Comparison of ENCODE assay signal across 8 mouse cellular contexts in genomic region chr9:35570663-35571062, GRCm38 (mm10). TPM values are rescaled to one million over a fixed set of nuclear protein-coding genes. Genes with fewer than 3 reads are reported as not detected.
DNase-seq lines count a peak whose midpoint lies in the region; ATAC-seq and TF ChIP-seq lines count a peak whose summit lies in the region.

No protein-coding gene starts in this region.

- H3K36me3 ChIP-seq in kidney, embryonic 15.5 days = peaks cover 24% of the 10 kb centered on the region
- peaks cover 1% of the 10 kb centered on the region; the same call in 1 of the 2 replicates for H3K36me3 ChIP-seq in kidney, adult 2 months (ENCODE audit: control insufficient read depth, insufficient read depth, low read length)
- peaks cover 28% of the 10 kb centered on the region for H3K36me3 ChIP-seq in embryonic facial prominence, embryonic 10.5 days (replicated peaks)
- peaks cover 16% of the 10 kb centered on the region for H3K36me3 ChIP-seq in hindbrain, postnatal 0 days (ENCODE audit: insufficient read depth, low read length)
- H3K36me3 ChIP-seq in midbrain, embryonic 16.5 days (ENCODE audit: control insufficient read depth, insufficient read depth, low read length) = peaks cover 5% of the 10 kb centered on the region

- ATAC-seq in kidney, embryonic 15.5 days (replicated peaks; ENCODE audit: low FRiP score) = peak; percentile 23; the same call in 1 of the 2 replicates
- no peak for ATAC-seq in hindbrain, postnatal 0 days
- peak; percentile 5; the same call in 1 of the 2 replicates for ATAC-seq in midbrain, embryonic 16.5 days
- ATAC-seq in megakaryocyte-erythroid progenitor cell, adult 5-6 weeks (replicated peaks; ENCODE audit: low FRiP score, low TSS enrichment, poor library complexity, severe bottlenecking) = no peak

- 6% methylated on average over 5 of the region's 5 CpGs for WGBS in kidney, embryonic 15.5 days
- 13% methylated on average over 5 of the region's 5 CpGs for WGBS in kidney, adult 2 months
- 9% methylated on average over 5 of the region's 5 CpGs for WGBS in embryonic facial prominence, embryonic 10.5 days
- 6% methylated on average over 5 of the region's 5 CpGs for WGBS in hindbrain, postnatal 0 days
- WGBS in midbrain, embryonic 16.5 days = 5% methylated on average over 5 of the region's 5 CpGs

- H3K4me2 ChIP-seq in kidney, embryonic 15.5 days = peak overlapping the region; percentile 82
- H3K4me2 ChIP-seq in hindbrain, postnatal 0 days (ENCODE audit: low read depth, low read length) = peak overlapping the region; percentile 66
- peak overlapping the region; percentile 57 for H3K4me2 ChIP-seq in midbrain, embryonic 16.5 days (ENCODE audit: low read length)

- no peak for DNase-seq in kidney, adult 2 months
- no peak for DNase-seq in embryonic facial prominence, embryonic 10.5 days (ENCODE audit: low spot score)
- no peak for DNase-seq in hindbrain, postnatal 0 days (ENCODE audit: low spot score)
- no peak for DNase-seq in cerebellum, postnatal 25 days
- DNase-seq in layer of hippocampus, postnatal 10 days (ENCODE audit: low spot score in 2 of 2) = no peak

- TF ChIP-seq CTCF in kidney, adult 2 months (conservative IDR thresholded peaks at IDR 0.05; ENCODE audit: insufficient read depth, insufficient read length, low read depth, low read length) = no peak
- TF ChIP-seq CTCF in hindbrain, postnatal 0 days (IDR thresholded peaks at IDR 0.05; ENCODE audit: low read depth) = no peak

- H3K9me3 ChIP-seq in kidney, embryonic 15.5 days (replicated peaks) = no peaks in the 10 kb centered on the region
- no peaks in the 10 kb centered on the region for H3K9me3 ChIP-seq in embryonic facial prominence, embryonic 10.5 days
- H3K9me3 ChIP-seq in hindbrain, postnatal 0 days (ENCODE audit: low read length) = no peaks in the 10 kb centered on the region
- H3K9me3 ChIP-seq in midbrain, embryonic 16.5 days (replicated peaks; ENCODE audit: control insufficient read depth, low read length, poor library complexity, severe bottlenecking) = no peaks in the 10 kb centered on the region

- peaks cover 29% of the 10 kb centered on the region for H3K27me3 ChIP-seq in kidney, embryonic 15.5 days
- H3K27me3 ChIP-seq in kidney, adult 2 months (replicated peaks; ENCODE audit: control insufficient read depth, insufficient read depth, low read length) = peaks cover 1% of the 10 kb centered on the region; the same call in 1 of the 2 replicates
- peaks cover 22% of the 10 kb centered on the region for H3K27me3 ChIP-seq in embryonic facial prominence, embryonic 10.5 days (replicated peaks; ENCODE audit: low read depth, poor library complexity, severe bottlenecking)
- no peaks in the 10 kb centered on the region for H3K27me3 ChIP-seq in hindbrain, postnatal 0 days (ENCODE audit: insufficient read depth, low read length)
- H3K27me3 ChIP-seq in midbrain, embryonic 16.5 days (ENCODE audit: control insufficient read depth, insufficient read depth, low read depth, low read length) = peaks cover 8% of the 10 kb centered on the region

- H3K4me1 ChIP-seq in kidney, embryonic 15.5 days = peaks cover 12% of the 10 kb centered on the region; the same call in 1 of the 2 replicates
- no peaks in the 10 kb centered on the region for H3K4me1 ChIP-seq in kidney, adult 2 months (ENCODE audit: control insufficient read depth, insufficient read depth, low read length)
- H3K4me1 ChIP-seq in embryonic facial prominence, embryonic 10.5 days = peaks cover 24% of the 10 kb centered on the region
- H3K4me1 ChIP-seq in hindbrain, postnatal 0 days (ENCODE audit: insufficient read depth, low read length) = peaks cover 3% of the 10 kb centered on the region; the same call in 1 of the 2 replicates
- H3K4me1 ChIP-seq in midbrain, embryonic 16.5 days (ENCODE audit: control insufficient read depth, insufficient read depth, low read length) = peaks cover 12% of the 10 kb centered on the region

- peak overlapping the region; percentile 83; the same call in 1 of the 2 replicates for H3K9ac ChIP-seq in kidney, embryonic 15.5 days
- H3K9ac ChIP-seq in hindbrain, postnatal 0 days (replicated peaks; ENCODE audit: low read length) = peak overlapping the region; percentile 64; the same call in 1 of the 2 replicates
- H3K9ac ChIP-seq in midbrain, embryonic 16.5 days (ENCODE audit: low read depth, low read length) = peak overlapping the region; percentile 67

- peak overlapping the region; percentile 95; the same call in 1 of the 2 replicates for H3K27ac ChIP-seq in kidney, embryonic 15.5 days
- H3K27ac ChIP-seq in kidney, adult 2 months (ENCODE audit: insufficient read depth, low read depth, low read length) = no peak overlapping the region
- H3K27ac ChIP-seq in embryonic facial prominence, embryonic 10.5 days (replicated peaks) = peak overlapping the region; percentile 94
- 0 out of 2 replicates have a peak overlapping the region, but pooled peaks have one; percentile 84 for H3K27ac ChIP-seq in hindbrain, postnatal 0 days
- peak overlapping the region; percentile 87; the same call in 1 of the 2 replicates for H3K27ac ChIP-seq in midbrain, embryonic 16.5 days (ENCODE audit: low read length)

- H3K4me3 ChIP-seq in kidney, embryonic 15.5 days (replicated peaks) = peak overlapping the region; percentile 88
- H3K4me3 ChIP-seq in kidney, adult 2 months (ENCODE audit: insufficient read depth, low read depth, low read length) = no peak overlapping the region; the same call in 1 of the 2 replicates
- H3K4me3 ChIP-seq in embryonic facial prominence, embryonic 10.5 days = peak overlapping the region; percentile 71
- peak overlapping the region; percentile 82 for H3K4me3 ChIP-seq in hindbrain, postnatal 0 days (ENCODE audit: low read length)
- H3K4me3 ChIP-seq in midbrain, embryonic 16.5 days (ENCODE audit: low read depth, low read length) = peak overlapping the region; percentile 68

- TF ChIP-seq POLR2A in kidney, adult 2 months (IDR thresholded peaks at IDR 0.05; ENCODE audit: low read depth, low read length) = no peak

RNA-seq across cellular contexts. Expression of gene Hyls1, which starts 0.5 kb away (rescaled TPM):
- 15.5 and 15.6 TPM in 2 replicates for polyA plus RNA-seq in kidney, embryonic 15.5 days (2015; fragmentation: Nextera tagmentation; extraction: Ambion mirVana)
- 0.81 and 0.87 TPM in 2 replicates for polyA plus RNA-seq in kidney, adult 2 months (2012; rRNA removed)
- polyA plus RNA-seq in embryonic facial prominence, embryonic 10.5 days (2016; fragmentation: Nextera tagmentation; extraction: Ambion mirVana) = 24.9 and 26.5 TPM in 2 replicates
- 9.6 and 9.7 TPM in 2 replicates for total RNA-seq in hindbrain, postnatal 0 days (2014; rRNA removed)
- polyA plus RNA-seq in hindbrain, postnatal 0 days (2015; fragmentation: Nextera tagmentation; extraction: Ambion mirVana) = 9.5 and 11.8 TPM in 2 replicates
- polyA plus RNA-seq in midbrain, embryonic 16.5 days (2015; fragmentation: Nextera tagmentation; extraction: Ambion mirVana) = 16.0 and 17.9 TPM in 2 replicates
- total RNA-seq in megakaryocyte-erythroid progenitor cell, adult 5-6 weeks (2014; fragmentation: Nextera tagmentation) = 11.1 and 12.1 TPM in 2 replicates
- total RNA-seq in megakaryocyte-erythroid progenitor cell, adult 5-6 weeks (2017) = 10.1 and 11.0 TPM in 2 replicates
- total RNA-seq in layer of hippocampus, postnatal 10 days (2021) = 10 to 100 TPM; 12.5 to 14.6 TPM

RNA-seq across cellular contexts. Expression of gene Pate2, which starts 0.6 kb away (rescaled TPM):
- 1.0 TPM in 2 replicates for polyA plus RNA-seq in kidney, embryonic 15.5 days (2015; fragmentation: Nextera tagmentation; extraction: Ambion mirVana)
- 0.05 TPM in 1 of 2 replicates, not detected in the other for polyA plus RNA-seq in kidney, adult 2 months (2012; rRNA removed)
- 1.5 and 1.6 TPM in 2 replicates for polyA plus RNA-seq in embryonic facial prominence, embryonic 10.5 days (2016; fragmentation: Nextera tagmentation; extraction: Ambion mirVana)
- total RNA-seq in hindbrain, postnatal 0 days (2014; rRNA removed) = 0.47 and 0.79 TPM in 2 replicates
- 0.41 and 0.67 TPM in 2 replicates for polyA plus RNA-seq in hindbrain, postnatal 0 days (2015; fragmentation: Nextera tagmentation; extraction: Ambion mirVana)
- 1.2 and 1.3 TPM in 2 replicates for polyA plus RNA-seq in midbrain, embryonic 16.5 days (2015; fragmentation: Nextera tagmentation; extraction: Ambion mirVana)
- total RNA-seq in megakaryocyte-erythroid progenitor cell, adult 5-6 weeks (2014; fragmentation: Nextera tagmentation) = 0.59 and 1.2 TPM in 2 replicates
- not detected in 2 replicates for total RNA-seq in megakaryocyte-erythroid progenitor cell, adult 5-6 weeks (2017)
- total RNA-seq in layer of hippocampus, postnatal 10 days (2021) = 1 to 10 TPM; 1.5 to 2.3 TPM

RNA-seq across cellular contexts. Expression of gene Pus3, which starts 12.3 kb away (rescaled TPM):
- polyA plus RNA-seq in kidney, embryonic 15.5 days (2015; fragmentation: Nextera tagmentation; extraction: Ambion mirVana) = 21.8 and 22.0 TPM in 2 replicates
- 2.1 and 2.8 TPM in 2 replicates for polyA plus RNA-seq in kidney, adult 2 months (2012; rRNA removed)
- 18.3 and 21.3 TPM in 2 replicates for polyA plus RNA-seq in embryonic facial prominence, embryonic 10.5 days (2016; fragmentation: Nextera tagmentation; extraction: Ambion mirVana)
- total RNA-seq in hindbrain, postnatal 0 days (2014; rRNA removed) = 8.3 and 10.2 TPM in 2 replicates
- 12.2 and 13.7 TPM in 2 replicates for polyA plus RNA-seq in hindbrain, postnatal 0 days (2015; fragmentation: Nextera tagmentation; extraction: Ambion mirVana)
- polyA plus RNA-seq in midbrain, embryonic 16.5 days (2015; fragmentation: Nextera tagmentation; extraction: Ambion mirVana) = 14.4 and 15.0 TPM in 2 replicates
- 23.3 and 27.3 TPM in 2 replicates for total RNA-seq in megakaryocyte-erythroid progenitor cell, adult 5-6 weeks (2014; fragmentation: Nextera tagmentation)
- 34.8 and 44.3 TPM in 2 replicates for total RNA-seq in megakaryocyte-erythroid progenitor cell, adult 5-6 weeks (2017)
- 10 to 100 TPM; 12.0 to 13.4 TPM for total RNA-seq in layer of hippocampus, postnatal 10 days (2021)

RNA-seq across cellular contexts. Expression of gene Ddx25, which starts 12.3 kb away (rescaled TPM):
- polyA plus RNA-seq in kidney, embryonic 15.5 days (2015; fragmentation: Nextera tagmentation; extraction: Ambion mirVana) = 2.3 and 2.4 TPM in 2 replicates
- polyA plus RNA-seq in kidney, adult 2 months (2012; rRNA removed) = 0.03 and 0.05 TPM in 2 replicates
- 6.0 and 6.1 TPM in 2 replicates for polyA plus RNA-seq in embryonic facial prominence, embryonic 10.5 days (2016; fragmentation: Nextera tagmentation; extraction: Ambion mirVana)
- total RNA-seq in hindbrain, postnatal 0 days (2014; rRNA removed) = 19.7 and 19.8 TPM in 2 replicates
- polyA plus RNA-seq in hindbrain, postnatal 0 days (2015; fragmentation: Nextera tagmentation; extraction: Ambion mirVana) = 23.3 and 24.4 TPM in 2 replicates
- polyA plus RNA-seq in midbrain, embryonic 16.5 days (2015; fragmentation: Nextera tagmentation; extraction: Ambion mirVana) = 31.0 and 32.4 TPM in 2 replicates
- total RNA-seq in megakaryocyte-erythroid progenitor cell, adult 5-6 weeks (2014; fragmentation: Nextera tagmentation) = not detected in 2 replicates
- 0.11 TPM in 1 of 2 replicates, not detected in the other for total RNA-seq in megakaryocyte-erythroid progenitor cell, adult 5-6 weeks (2017)
- 10 to 100 TPM; 15.2 to 16.1 TPM for total RNA-seq in layer of hippocampus, postnatal 10 days (2021)

RNA-seq across cellular contexts. Expression of gene Pate4, which starts 41.1 kb away (rescaled TPM):
- not detected in 2 replicates for polyA plus RNA-seq in kidney, embryonic 15.5 days (2015; fragmentation: Nextera tagmentation; extraction: Ambion mirVana)
- not detected in 2 replicates for polyA plus RNA-seq in kidney, adult 2 months (2012; rRNA removed)
- polyA plus RNA-seq in embryonic facial prominence, embryonic 10.5 days (2016; fragmentation: Nextera tagmentation; extraction: Ambion mirVana) = not detected in 2 replicates
- not detected in 2 replicates for total RNA-seq in hindbrain, postnatal 0 days (2014; rRNA removed)
- not detected in 2 replicates for polyA plus RNA-seq in hindbrain, postnatal 0 days (2015; fragmentation: Nextera tagmentation; extraction: Ambion mirVana)
- polyA plus RNA-seq in midbrain, embryonic 16.5 days (2015; fragmentation: Nextera tagmentation; extraction: Ambion mirVana) = not detected in 2 replicates
- not detected in 2 replicates for total RNA-seq in megakaryocyte-erythroid progenitor cell, adult 5-6 weeks (2014; fragmentation: Nextera tagmentation)
- total RNA-seq in megakaryocyte-erythroid progenitor cell, adult 5-6 weeks (2017) = not detected in 2 replicates
- total RNA-seq in layer of hippocampus, postnatal 10 days (2021) = not detected

Comparison
In these comparisons a context has a peak if more than half of its experiments do, and no peak if none do; other contexts are left out.
1. ATAC-seq: peak in kidney, embryonic 15.5 days (single experiment) and midbrain, embryonic 16.5 days (single experiment); none in hindbrain, postnatal 0 days (single experiment) and megakaryocyte-erythroid progenitor cell, adult 5-6 weeks (single experiment).
2. Peak in every context shown above with its lines, with median percentiles within 50 percentile points of each other: H3K4me2 ChIP-seq and H3K9ac ChIP-seq.